Mouse (Mus musculus) kidney, embryonic 14.5 days (tissue): ENCODE results near the gene Pfkfb3. TPM values are rescaled to one million over a fixed set of nuclear protein-coding genes. Genes with fewer than 3 reads are reported as not detected.

Source experiments
- ATAC-seq: fragments of 200-750 bp; cut with Nextera tagmentation; 2 replicates; pipeline ENCODE4 v1.8.0; 2017; ENCODE audit warnings: moderate number of reproducible peaks, mild to moderate bottlenecking, moderate TSS enrichment, moderate library complexity; ENCODE audit not compliant: low FRiP score, low TSS enrichment
- H3K27ac ChIP-seq: fragments of 300-500 bp; sonication (generic); 2 replicates; pipeline ENCODE4 v1.5.1; 2014; ENCODE audit warnings: low read depth, mild to moderate bottlenecking, low read length, moderate library complexity, mixed read lengths
- H3K27me3 ChIP-seq: fragments of 300-500 bp; sonication (generic); 2 replicates; pipeline ENCODE4 v1.6.1; 2014; ENCODE audit warnings: mild to moderate bottlenecking, low read length; ENCODE audit not compliant: control insufficient read depth, insufficient read depth
- H3K36me3 ChIP-seq: fragments of 300-500 bp; sonication (generic); 2 replicates; pipeline ENCODE4 v1.6.1; 2014; ENCODE audit warnings: low read length, mixed read lengths; ENCODE audit not compliant: control insufficient read depth, insufficient read depth
- H3K4me1 ChIP-seq: fragments of 300-500 bp; sonication (generic); 2 replicates; pipeline ENCODE4 v1.6.1; 2014; ENCODE audit warnings: low read length, mixed read lengths; ENCODE audit not compliant: control insufficient read depth, insufficient read depth
- H3K4me2 ChIP-seq: fragments of 300-500 bp; sonication (generic); replicated peaks from 2 replicates; pipeline ENCODE4 v1.6.1; 2014; ENCODE audit warnings: low read depth, mild to moderate bottlenecking, low read length
- H3K4me3 ChIP-seq: fragments of 300-500 bp; sonication (generic); 2 replicates; pipeline ENCODE4 v1.5.1; 2014; ENCODE audit warnings: mild to moderate bottlenecking, low read length
- H3K9ac ChIP-seq: fragments of 300-500 bp; sonication (generic); 2 replicates; pipeline ENCODE4 v1.6.1; 2014; ENCODE audit warnings: low read depth, mild to moderate bottlenecking, low read length, moderate library complexity
- H3K9me3 ChIP-seq: fragments of 300-500 bp; sonication (generic); 2 replicates; pipeline ENCODE4 v1.6.1; 2016; ENCODE audit warnings: low read length; ENCODE audit not compliant: control insufficient read depth
- WGBS: fragments of 180-500 bp; shearing (Covaris S2); extraction: QIAGEN DNeasy Blood & Tissue Kit; methylation state at CpG from one replicate; pipeline ENCODE4 v1.1.7; 2014; 5-methylcytosine and 5-hydroxymethylcytosine counted together
- polyA plus RNA-seq: library from polyadenylated mRNA; unstranded; fragments of >200 nt; fragmentation: Nextera tagmentation; extraction: Ambion mirVana; gene quantifications from 2 replicates; pipeline ENCODE4 v1.2.1, GENCODE M21; 2014

Gene Pfkfb3
- polyA plus RNA-seq, 1 experiment from 2014 or later, result 10.5 TPM

GRCm38 (mm10) chr2:11526063-11526462, 27.8 kb downstream of the Pfkfb3 start:
- Histone ChIP-seq H3K4me3 (no peak overlapping the region), H3K4me2 (no peak overlapping the region), H3K36me3 (no peaks in the 10 kb centered on the region), H3K9me3 (no peaks in the 10 kb centered on the region), H3K27ac (no peak overlapping the region), H3K27me3 (no peaks in the 10 kb centered on the region), H3K9ac (no peak overlapping the region), H3K4me1 (no peaks in the 10 kb centered on the region)
- 74% methylated on average over 5 of the region's 5 CpGs for WGBS
- ATAC-seq, result no peak

GRCm38 (mm10) chr2:11524736-11525135, 29.1 kb downstream of the Pfkfb3 start:
- H3K4me3 ChIP-seq, result no peak overlapping the region
- WGBS, result 83% methylated on average over 6 of the region's 6 CpGs
- ATAC-seq, result no peak

GRCm38 (mm10) chr2:11521758-11522157, 32.1 kb downstream of the Pfkfb3 start:
- no peaks in the 10 kb centered on the region for H3K9me3 ChIP-seq
- no peak for ATAC-seq
- no peaks in the 10 kb centered on the region for H3K4me1 ChIP-seq
- no peak overlapping the region for H3K4me2 ChIP-seq
- no peak overlapping the region for H3K9ac ChIP-seq
- H3K36me3 ChIP-seq, result no peaks in the 10 kb centered on the region
- H3K4me3 ChIP-seq, result no peak overlapping the region
- WGBS, result 89% methylated on average over 7 of the region's 7 CpGs
- no peaks in the 10 kb centered on the region for H3K27me3 ChIP-seq
- H3K27ac ChIP-seq, result no peak overlapping the region

More at GRCm38 (mm10) chr2:11524736-11525135, 29.1 kb downstream of the Pfkfb3 start:
- Histone ChIP-seq H3K4me2 (no peak overlapping the region), H3K4me1 (no peaks in the 10 kb centered on the region), H3K27ac (no peak overlapping the region), H3K9me3 (no peaks in the 10 kb centered on the region), H3K9ac (no peak overlapping the region), H3K36me3 (no peaks in the 10 kb centered on the region), H3K27me3 (no peaks in the 10 kb centered on the region)

DNA sequence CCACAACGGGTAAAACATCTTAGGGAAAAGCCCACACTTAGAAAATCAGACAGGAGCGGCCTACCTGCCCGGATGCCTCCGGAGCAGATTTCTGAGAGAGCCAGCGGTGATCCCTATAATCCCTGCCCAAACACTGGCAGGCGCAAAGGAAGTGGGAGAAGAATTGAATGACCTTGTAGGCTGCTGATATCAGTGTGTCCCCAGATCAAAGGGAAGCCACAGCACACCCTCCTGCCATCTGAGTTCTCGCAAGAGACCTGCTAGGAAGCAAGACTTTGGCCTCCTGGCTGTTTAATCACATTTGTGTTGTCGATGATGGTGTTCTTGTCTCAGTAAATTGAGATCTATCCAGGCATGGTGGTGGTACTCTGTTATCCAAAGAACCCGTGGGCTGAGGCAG, 33.1 kb downstream of the Pfkfb3 start:
- 86% methylated on average over 9 of the region's 9 CpGs for WGBS
- no peaks in the 10 kb centered on the region for H3K4me1 ChIP-seq
- ATAC-seq, result no peak

DNA sequence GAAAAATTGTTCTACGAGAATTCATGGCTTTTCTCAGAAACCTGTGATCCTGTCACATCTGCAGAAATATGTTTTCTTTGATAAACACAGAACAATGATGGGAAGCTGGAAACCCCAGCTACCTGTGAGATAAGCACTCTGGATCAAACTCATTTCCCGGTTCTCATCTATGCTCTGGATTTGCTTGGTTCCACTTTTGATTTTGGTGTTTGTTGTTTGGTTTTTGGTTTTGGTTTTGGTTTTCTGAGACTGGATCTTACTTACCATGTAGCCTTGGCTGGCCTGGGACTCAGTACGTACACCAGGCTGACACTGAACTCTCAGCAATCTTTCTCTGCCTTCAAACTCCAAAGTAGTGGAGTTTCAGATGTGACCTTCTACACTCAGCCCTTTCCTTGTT, 38.0 kb downstream of the Pfkfb3 start:
- no peaks in the 10 kb centered on the region for H3K36me3 ChIP-seq
- no peaks in the 10 kb centered on the region for H3K27me3 ChIP-seq
- no peak for ATAC-seq
- H3K4me1 ChIP-seq, result no peaks in the 10 kb centered on the region
- H3K4me3 ChIP-seq, result no peak overlapping the region
- no peak overlapping the region for H3K27ac ChIP-seq
- no peak overlapping the region for H3K9ac ChIP-seq
- no peak overlapping the region for H3K4me2 ChIP-seq
- H3K9me3 ChIP-seq, result no peaks in the 10 kb centered on the region
- WGBS, result 79% methylated on average over 3 of the region's 3 CpGs

More for the DNA sequence above, 33.1 kb downstream of the Pfkfb3 start:
- no peaks in the 10 kb centered on the region for H3K27me3 ChIP-seq
- H3K4me3 ChIP-seq, result no peak overlapping the region
- H3K9ac ChIP-seq, result no peak overlapping the region
- H3K9me3 ChIP-seq, result no peaks in the 10 kb centered on the region
- H3K4me2 ChIP-seq, result no peak overlapping the region
- no peaks in the 10 kb centered on the region for H3K36me3 ChIP-seq
- H3K27ac ChIP-seq, result no peak overlapping the region

DNA sequence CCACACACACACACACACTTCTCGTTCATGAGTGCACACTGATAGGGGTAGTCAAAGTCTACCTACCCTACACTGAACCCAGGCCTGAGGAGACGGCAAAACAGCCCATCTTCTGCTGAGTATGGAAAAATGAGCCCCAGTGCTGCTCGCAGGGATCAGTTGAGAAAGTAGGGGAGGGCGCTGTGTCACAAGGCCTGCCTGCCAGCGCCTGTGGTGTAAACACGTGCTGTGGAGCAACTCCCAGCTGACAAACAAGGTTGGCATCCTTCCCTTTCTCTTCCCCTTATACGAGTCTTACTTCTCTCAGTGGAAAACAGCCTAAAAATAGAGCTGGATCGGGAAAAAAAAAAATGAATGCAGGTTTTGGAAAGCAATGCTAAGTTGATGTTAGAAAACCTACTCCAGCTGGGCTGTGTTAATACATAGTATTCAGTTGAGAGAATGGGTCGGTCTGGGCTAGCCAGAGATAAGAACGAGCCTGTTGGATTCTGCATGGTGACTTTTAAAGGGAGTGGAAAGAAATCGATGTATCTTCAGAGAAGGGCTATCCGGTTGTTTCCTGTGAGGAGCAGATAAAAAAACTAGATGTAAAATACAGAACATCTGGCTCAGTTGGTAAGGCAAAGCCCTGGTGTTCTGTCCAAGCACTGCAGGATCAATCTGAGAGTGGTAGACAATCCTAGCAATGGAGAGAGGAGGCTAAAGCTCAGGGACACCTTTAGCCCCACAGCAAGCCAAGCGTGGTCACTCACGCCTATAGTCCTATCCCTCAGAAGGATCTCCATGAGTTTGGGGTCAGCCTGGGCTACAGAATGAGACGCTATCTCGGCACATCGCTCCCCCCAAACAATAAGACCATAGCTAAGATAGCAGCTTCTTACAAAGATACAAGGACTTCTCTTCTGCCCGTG, 40.6 kb downstream of the Pfkfb3 start:
- H3K4me2 ChIP-seq, result no peak overlapping the region
- no peaks in the 10 kb centered on the region for H3K36me3 ChIP-seq
- H3K4me3 ChIP-seq, result no peak overlapping the region
- ATAC-seq, result no peak
- H3K9ac ChIP-seq, result no peak overlapping the region
- 72% methylated on average over 18 of the region's 18 CpGs for WGBS
- no peaks in the 10 kb centered on the region for H3K9me3 ChIP-seq
- no peak overlapping the region for H3K27ac ChIP-seq
- no peaks in the 10 kb centered on the region for H3K27me3 ChIP-seq
- no peaks in the 10 kb centered on the region for H3K4me1 ChIP-seq

DNA sequence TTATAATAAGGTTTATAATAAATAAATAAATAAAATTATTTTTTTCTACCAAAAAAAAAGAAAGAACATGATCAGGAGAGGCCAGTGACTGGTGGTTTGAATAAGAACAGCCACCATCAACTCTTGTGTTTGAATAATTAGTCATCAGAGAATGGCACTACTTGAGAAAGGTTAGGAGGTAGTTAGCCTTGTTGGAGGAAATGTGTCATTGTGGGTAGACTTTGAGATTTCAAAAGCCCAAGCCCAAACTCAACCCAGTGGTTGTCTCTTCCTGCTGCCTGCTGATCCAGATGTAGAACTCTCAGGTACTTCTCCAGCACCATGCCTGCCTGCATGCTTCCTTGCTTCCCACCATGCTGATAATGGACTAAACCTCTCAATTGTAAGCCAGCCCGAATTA, 41.8 kb downstream of the Pfkfb3 start:
- ATAC-seq, result no peak
- no peaks in the 10 kb centered on the region for H3K36me3 ChIP-seq

GRCm38 (mm10) chr2:11503736-11504135, 50.1 kb downstream of the Pfkfb3 start:
- peak overlapping the region; percentile 56 for H3K4me2 ChIP-seq
- H3K36me3 ChIP-seq, result no peaks in the 10 kb centered on the region
- WGBS, result 20% methylated on average over 7 of the region's 7 CpGs
- peaks cover 20% of the 10 kb centered on the region for H3K4me1 ChIP-seq
- H3K9ac ChIP-seq, result peak overlapping the region; percentile 47; the same call in 1 of the 2 replicates
- no peak overlapping the region for H3K27ac ChIP-seq
- ATAC-seq, result no peak
- peaks cover 10% of the 10 kb centered on the region; the same call in 1 of the 2 replicates for H3K27me3 ChIP-seq
- H3K9me3 ChIP-seq, result no peaks in the 10 kb centered on the region
- H3K4me3 ChIP-seq, result peak overlapping the region; percentile 58; the same call in 1 of the 2 replicates

More for the DNA sequence above, 41.8 kb downstream of the Pfkfb3 start:
- Histone ChIP-seq H3K4me1 (no peaks in the 10 kb centered on the region), H3K4me2 (no peak overlapping the region), H3K4me3 (no peak overlapping the region), H3K27ac (no peak overlapping the region), H3K9me3 (no peaks in the 10 kb centered on the region), H3K27me3 (no peaks in the 10 kb centered on the region), H3K9ac (no peak overlapping the region)
- whole genome bisulfite sequencing, result 92% methylated on average over 1 of the region's 1 CpGs

- Histone ChIP-seq H3K9me3 (no peaks in the 10 kb centered on the region), H3K4me2 (peak overlapping the region; percentile 56), H3K4me1 (peaks cover 20% of the 10 kb centered on the region), H3K27ac (no peak overlapping the region), H3K9ac (peak overlapping the region; percentile 47; the same call in 1 of the 2 replicates), H3K4me3 (peak overlapping the region; percentile 58), H3K36me3 (no peaks in the 10 kb centered on the region), H3K27me3 (peaks cover 10% of the 10 kb centered on the region; the same call in 1 of the 2 replicates)
- WGBS, result under 1% methylated on average over 37 of the region's 39 CpGs
- ATAC-seq, result peak; percentile 48
Observed at GRCm38 (mm10) chr2:11502901-11503431, 50.9 kb downstream of the Pfkfb3 start.
